Mouse (Mus musculus) embryonic stem cell, embryonic (primary cell): Measurements from ENCODE around the gene Sin3b.

ENCODE experiments used
- CTCF ChIA-PET, 4 experiments: fragments of 300-600 bp in 2 of 4; fragments of 350-600 bp in 2 of 4; sonication (Branson Sonifier 250); formaldehyde crosslinking; loops; one replicate each; lab custom pipeline; 2022; ENCODE audit warnings: inconsistent platforms in 2 of 4; lab: Charles Lee
- POLR2A ChIA-PET, 4 experiments: fragments of 300-600 bp in 2 of 4; fragments of 350-600 bp in 2 of 4; sonication (Branson Sonifier 250); formaldehyde crosslinking; loops; one replicate each; lab custom pipeline; 2022; ENCODE audit warnings: antibody characterized with exemption in 4 of 4, inconsistent platforms in 1 of 4; lab: Charles Lee

Sin3b gene

DNA sequence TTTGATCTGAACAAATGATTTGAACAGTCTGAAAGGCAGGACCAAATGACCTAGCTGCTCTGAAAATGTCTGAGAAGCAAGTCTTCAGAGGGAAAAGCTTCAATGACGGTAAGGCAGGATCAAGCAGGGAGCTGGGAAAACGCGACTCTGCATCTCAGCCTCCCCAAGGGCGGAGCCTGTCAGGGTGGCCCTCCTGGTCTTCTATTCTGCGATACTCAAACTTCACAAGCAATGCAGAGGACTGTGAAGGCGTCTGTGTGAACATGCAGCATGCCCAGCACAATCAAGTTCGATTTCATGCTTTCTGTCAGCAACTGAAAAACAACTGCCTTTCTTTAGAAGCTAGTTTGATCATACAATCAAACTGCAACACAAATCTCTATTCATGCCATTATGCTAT, 43.7 kb downstream of the Sin3b start:
- POLR2A ChIA-PET, result interaction anchor here in 3 of 4 experiments (0.6 to 1.3 kb wide), 4 partner anchors 10 to 588 kb away, joined by 3 to 6 read pairs (median 3); no protein-coding TSS in a partner anchor

DNA sequence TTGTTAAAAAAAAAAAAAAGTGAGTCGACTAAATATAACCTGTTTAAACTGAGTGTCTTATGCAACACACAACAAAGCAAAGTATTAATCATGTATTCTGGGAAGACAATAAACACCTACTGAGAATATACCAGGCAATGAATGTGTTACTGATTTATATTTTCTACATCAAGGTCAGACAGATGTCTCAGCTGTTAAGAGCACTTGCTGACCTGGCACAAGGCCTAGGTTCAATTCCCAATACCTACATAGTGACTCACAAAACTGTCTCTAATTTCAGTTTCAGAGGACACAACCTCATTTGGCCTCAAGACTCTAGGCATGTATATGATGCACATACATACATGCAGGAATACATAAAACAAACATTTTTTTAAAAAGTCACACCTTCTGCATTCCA, 54.7 kb downstream of the Sin3b start:
- ChIA-PET CTCF (no interaction called here), POLR2A (no interaction called here)

More for the DNA sequence above, 43.7 kb downstream of the Sin3b start:
- CTCF ChIA-PET, result no interaction called here

DNA sequence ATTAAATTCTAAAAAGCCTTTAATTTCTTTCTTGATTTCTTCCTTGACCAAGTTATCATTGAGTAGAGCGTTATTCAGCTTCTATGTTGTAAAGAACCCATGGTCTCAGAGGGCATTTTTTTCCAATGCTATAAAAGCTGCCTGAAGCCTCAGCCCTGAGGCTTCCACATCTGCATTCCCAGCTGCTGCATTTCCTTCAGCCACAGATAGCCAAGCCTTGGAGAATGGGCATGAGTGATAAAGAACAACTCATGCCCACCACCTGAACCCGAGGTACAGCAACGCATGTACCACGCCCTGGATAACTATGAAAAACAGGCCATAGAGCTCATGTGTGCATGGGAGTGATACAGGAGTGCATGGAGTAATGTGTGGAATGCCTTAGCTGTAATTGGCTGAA, 57.6 kb downstream of the Sin3b start:
- POLR2A ChIA-PET, result interaction anchor here in 1 of 4 experiments (0.6 kb wide), 1 partner anchor 608 kb away, joined by 3 read pairs; no protein-coding TSS in a partner anchor
- CTCF ChIA-PET, result no interaction called here

DNA sequence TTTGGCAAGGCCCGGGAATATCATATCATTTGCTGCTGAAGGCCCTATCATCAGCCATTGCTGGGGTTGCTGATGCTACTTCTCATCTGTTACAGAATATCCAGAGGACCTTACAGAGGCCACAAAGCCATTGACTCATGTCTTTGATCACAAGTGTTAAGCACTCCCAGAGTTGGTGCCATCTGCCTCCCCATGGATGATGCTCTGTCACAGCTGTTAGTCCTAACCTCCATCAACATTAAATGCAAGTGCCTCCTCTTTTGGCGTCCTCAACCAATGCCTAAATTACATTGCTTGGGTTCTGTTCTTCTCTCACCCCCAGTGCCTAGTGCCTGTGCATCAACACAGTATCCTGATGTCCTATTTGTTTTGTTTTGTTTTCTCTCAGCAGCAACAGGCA, 78.5 kb downstream of the Sin3b start:
- CTCF ChIA-PET, result no interaction called here
- POLR2A ChIA-PET, result no interaction called here
